Mouse (Mus musculus) heart, adult 2 months (tissue): ENCODE measurements at regions not wholly inside any gene's neighbourhood (a gene's known extent, or its start where the extent isn't known, plus 50 kb on each side); places are given as distances from the start of the nearest gene placed in this dataset.

ENCODE experiments used
- DNase-seq, 2 experiments: peaks; one replicate each; pipeline ENCODE4 v3.0.0; 2021
- H3K27ac ChIP-seq: fragments of 200-600 bp; 2 replicates; pipeline ENCODE4 v1.8.1; 2022
- H3K27me3 ChIP-seq: fragments of 200-500 bp; 2 replicates; pipeline ENCODE4 v1.6.1; 2012; ENCODE audit warnings: mild to moderate bottlenecking, low read length, inconsistent platforms, mixed read lengths; ENCODE audit not compliant: control insufficient read depth, insufficient read depth
- H3K36me3 ChIP-seq: fragments of 200-500 bp; 2 replicates; pipeline ENCODE4 v1.6.1; 2012; ENCODE audit warnings: low read length, inconsistent platforms; ENCODE audit not compliant: control insufficient read depth, insufficient read depth
- H3K4me1 ChIP-seq: fragments of 200-500 bp; 2 replicates; pipeline ENCODE4 v1.6.1; 2011; ENCODE audit warnings: low read length; ENCODE audit not compliant: control insufficient read depth, insufficient read depth
- H3K4me3 ChIP-seq: fragments of 200-600 bp; 2 replicates; pipeline ENCODE4 v1.8.1; 2022
- H3K79me2 ChIP-seq: fragments of 200-500 bp; replicated peaks from 2 replicates; pipeline ENCODE4 v1.6.1; 2012; ENCODE audit warnings: mild to moderate bottlenecking, inconsistent platforms, low read length, moderate library complexity, mixed read lengths; ENCODE audit not compliant: control insufficient read depth, insufficient read depth
- H3K9ac ChIP-seq: fragments of 200-500 bp; 2 replicates; pipeline ENCODE4 v1.6.1; 2012; ENCODE audit warnings: low read depth, mild to moderate bottlenecking, control low read depth, inconsistent platforms, low read length, mixed read lengths
- CTCF ChIP-seq: fragments of 200-600 bp; IDR thresholded peaks from 2 replicates; pipeline ENCODE4 v1.8.1; 2022; ENCODE audit warnings: antibody characterized with exemption, mild to moderate bottlenecking, moderate library complexity
- EP300 ChIP-seq: fragments of 200-500 bp; IDR thresholded peaks from 2 replicates; pipeline ENCODE4 v1.6.1; 2011; ENCODE audit warnings: low read depth, low read length, control low read depth; ENCODE audit not compliant: insufficient read depth
- POLR2A ChIP-seq: fragments of 200-500 bp; IDR thresholded peaks from 2 replicates; pipeline ENCODE4 v1.6.1; 2011; ENCODE audit warnings: mild to moderate bottlenecking, low read depth, low read length, control low read depth; ENCODE audit not compliant: insufficient read depth
- WGBS: fragments of 180-500 bp; shearing (Covaris S2); methylation state at CpG from one replicate; pipeline ENCODE4 v1.1.7; 2018; 5-methylcytosine and 5-hydroxymethylcytosine counted together
- intact Hi-C: fragments of 180-260 bp; cut with DNase I; formaldehyde crosslinking; loops from one replicate; pipeline ENCODE4 v1.15.1; 2025

DNA sequence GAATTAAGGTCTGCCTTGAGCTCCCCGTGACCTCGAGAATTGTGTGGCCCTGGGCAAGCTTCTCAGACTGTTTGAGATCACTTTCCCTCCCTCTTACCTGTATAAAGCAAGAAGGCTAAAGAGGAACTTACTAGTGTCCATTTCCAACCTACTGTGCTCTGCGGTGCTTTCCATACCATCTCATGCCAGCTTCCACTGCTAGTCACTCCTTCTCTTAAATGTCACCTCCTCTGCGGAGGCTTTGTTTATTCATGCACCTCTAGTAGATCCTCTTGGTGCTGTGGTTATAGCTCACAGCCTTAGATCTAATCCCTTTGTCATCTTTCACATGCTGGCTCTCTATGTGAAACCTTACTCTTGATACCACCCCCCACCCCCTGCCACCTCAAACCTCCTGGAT lies 2310.3 kb upstream of the Lrrc6 start:
- no peak for TF ChIP-seq EP300
- TF ChIP-seq POLR2A = no peak
- TF ChIP-seq CTCF = no peak
- Histone ChIP-seq H3K4me1 (no peaks in the 10 kb centered on the region), H3K27ac (no peak overlapping the region), H3K9ac (no peak overlapping the region), H3K4me3 (no peak overlapping the region), H3K36me3 (no peaks in the 10 kb centered on the region), H3K79me2 (no peaks in the 10 kb centered on the region), H3K27me3 (no peaks in the 10 kb centered on the region)
- WGBS = 77% methylated on average over 4 of the region's 4 CpGs
- intact Hi-C loops = no loop called here
- DNase-seq = no peak

DNA sequence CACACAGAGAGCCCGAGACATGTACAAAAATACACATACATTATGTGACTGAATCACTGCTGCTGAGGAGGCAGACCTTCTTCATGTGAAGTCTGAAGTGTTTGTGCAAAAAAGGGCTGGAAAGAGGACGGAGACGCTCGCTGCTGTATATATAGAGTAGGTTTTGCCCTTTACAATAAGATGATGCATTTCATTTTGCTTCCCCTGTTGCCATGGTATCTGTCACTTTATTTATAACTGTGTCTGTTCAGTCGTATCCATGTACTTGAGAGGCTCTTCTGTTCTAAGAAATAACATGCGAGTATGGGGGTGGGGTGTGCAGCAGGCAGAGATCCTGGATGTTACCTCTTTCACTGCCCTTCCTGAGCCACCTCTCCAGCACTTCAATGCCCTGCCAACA lies 2309.9 kb upstream of the Lrrc6 start:
- Histone ChIP-seq H3K27me3 (no peaks in the 10 kb centered on the region), H3K4me3 (no peak overlapping the region), H3K36me3 (no peaks in the 10 kb centered on the region), H3K79me2 (no peaks in the 10 kb centered on the region), H3K27ac (no peak overlapping the region), H3K4me1 (no peaks in the 10 kb centered on the region), H3K9ac (no peak overlapping the region)
- DNase-seq = no peak
- TF ChIP-seq CTCF (no peak), EP300 (no peak), POLR2A (no peak)
- 77% methylated on average over 6 of the region's 6 CpGs for WGBS
- intact Hi-C loops = no loop called here

DNA sequence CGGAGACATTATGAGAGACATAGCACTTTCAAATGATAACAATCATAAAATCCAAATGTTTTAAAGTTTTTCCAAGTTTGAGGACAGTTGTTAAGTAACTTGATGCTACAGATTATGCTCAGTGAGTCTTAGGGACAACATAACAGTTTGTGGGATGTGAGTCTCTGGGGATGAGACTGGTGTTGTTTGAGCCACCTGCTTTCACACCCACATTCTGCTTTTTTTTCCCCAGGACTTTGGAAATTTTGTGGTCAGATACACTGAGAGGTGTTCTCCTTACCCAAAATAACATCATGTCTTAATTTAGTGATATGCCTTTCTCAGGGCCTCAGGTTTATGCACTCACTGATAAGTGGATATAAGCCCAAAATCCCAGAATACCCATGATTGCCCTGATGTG lies 2307.5 kb upstream of the Lrrc6 start:
- H3K79me2 ChIP-seq = no peaks in the 10 kb centered on the region
- H3K4me1 ChIP-seq = no peaks in the 10 kb centered on the region
- H3K36me3 ChIP-seq = no peaks in the 10 kb centered on the region
- TF ChIP-seq CTCF = no peak
- 87% methylated on average over 1 of the region's 1 CpGs for WGBS
- H3K9ac ChIP-seq = no peak overlapping the region
- H3K4me3 ChIP-seq = no peak overlapping the region
- H3K27ac ChIP-seq = no peak overlapping the region
- DNase-seq = no peak
- no peaks in the 10 kb centered on the region for H3K27me3 ChIP-seq
- intact Hi-C loops = no loop called here

DNA sequence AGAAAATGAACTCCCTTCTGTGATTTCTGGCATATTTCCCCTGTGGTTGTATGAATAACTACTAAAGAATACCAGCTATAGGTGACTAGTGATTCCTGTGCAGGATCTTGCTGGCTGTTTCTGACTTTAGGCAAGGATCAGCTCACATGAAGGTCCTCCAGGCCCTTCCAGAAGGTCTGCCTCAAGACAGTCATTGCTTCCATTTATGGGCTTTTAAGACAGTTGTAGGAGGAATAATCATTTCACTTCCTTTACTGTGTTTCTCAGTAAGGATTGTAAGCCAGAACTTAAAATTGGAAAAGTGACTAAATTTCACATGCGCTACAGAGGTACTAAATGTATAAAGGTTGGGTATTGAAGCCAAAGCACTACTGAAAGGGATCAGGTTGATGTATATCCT lies 2303.5 kb upstream of the Lrrc6 start:
- no peaks in the 10 kb centered on the region for H3K27me3 ChIP-seq
- no peak overlapping the region for H3K4me3 ChIP-seq
- no peak for TF ChIP-seq EP300
- TF ChIP-seq POLR2A = no peak
- TF ChIP-seq CTCF = no peak
- H3K27ac ChIP-seq = no peak overlapping the region
- intact Hi-C loops = no loop called here
- H3K36me3 ChIP-seq = no peaks in the 10 kb centered on the region
- H3K4me1 ChIP-seq = no peaks in the 10 kb centered on the region
- WGBS = 96% methylated on average over 1 of the region's 1 CpGs
- H3K79me2 ChIP-seq = no peaks in the 10 kb centered on the region
- no peak for DNase-seq
- no peak overlapping the region for H3K9ac ChIP-seq

DNA sequence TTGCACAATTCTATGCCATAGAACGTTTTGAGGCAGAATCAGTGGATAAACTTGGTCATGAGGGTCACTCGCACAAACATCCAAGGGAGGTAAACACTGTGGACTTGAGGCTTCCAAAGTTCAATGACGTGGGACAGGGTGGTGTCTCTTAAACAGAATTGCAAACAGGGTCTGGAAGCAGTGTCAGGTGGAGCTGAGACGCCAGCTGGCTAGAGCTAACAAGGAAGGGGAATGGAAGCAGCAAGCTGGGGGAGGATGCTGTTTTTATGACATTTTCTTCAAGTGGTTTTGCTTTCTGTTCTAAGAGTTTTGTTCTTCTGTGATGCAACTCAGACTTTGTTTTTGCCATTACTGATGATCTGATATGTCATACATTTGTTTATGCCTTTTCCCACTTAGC lies 2301.1 kb upstream of the Lrrc6 start:
- no peaks in the 10 kb centered on the region for H3K27me3 ChIP-seq
- no peaks in the 10 kb centered on the region for H3K79me2 ChIP-seq
- no peak for TF ChIP-seq CTCF
- no peak for TF ChIP-seq POLR2A
- no peak for TF ChIP-seq EP300
- H3K9ac ChIP-seq = no peak overlapping the region
- no peak overlapping the region for H3K27ac ChIP-seq
- WGBS = 57% methylated on average over 4 of the region's 4 CpGs
- intact Hi-C loops = no loop called here
- no peak overlapping the region for H3K4me3 ChIP-seq
- no peaks in the 10 kb centered on the region for H3K36me3 ChIP-seq
- H3K4me1 ChIP-seq = no peaks in the 10 kb centered on the region
- no peak for DNase-seq

DNA sequence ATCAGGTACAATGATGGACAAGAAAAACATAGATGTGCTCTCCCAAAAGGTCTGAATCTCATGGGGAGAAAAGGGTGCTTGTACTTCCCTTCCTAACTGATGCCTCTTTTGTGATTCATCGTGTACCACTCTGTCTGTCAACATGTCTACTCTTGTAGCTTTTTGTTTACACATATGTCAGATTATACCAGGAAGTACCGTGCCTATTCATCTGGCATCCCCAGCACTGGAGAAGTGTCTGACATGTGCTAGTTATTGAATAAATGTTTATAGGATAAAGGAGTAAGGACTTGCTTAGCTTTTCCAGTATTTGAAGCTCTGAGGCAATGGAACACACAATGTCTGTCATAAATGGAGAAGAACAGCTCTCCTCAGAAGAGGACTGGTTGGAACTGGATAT lies 2296.7 kb upstream of the Lrrc6 start:
- Histone ChIP-seq H3K4me1 (peaks cover 1% of the 10 kb centered on the region; the same call in 1 of the 2 replicates), H3K27ac (no peak overlapping the region), H3K79me2 (no peaks in the 10 kb centered on the region), H3K36me3 (no peaks in the 10 kb centered on the region), H3K27me3 (no peaks in the 10 kb centered on the region), H3K4me3 (no peak overlapping the region), H3K9ac (no peak overlapping the region)
- 65% methylated on average over 2 of the region's 2 CpGs for WGBS
- no peak for DNase-seq
- no peak for TF ChIP-seq EP300
- TF ChIP-seq CTCF = no peak
- TF ChIP-seq POLR2A = no peak
- intact Hi-C loops = no loop called here
